Mouse (Mus musculus) yolk sac, embryonic 10.5 days (tissue): ENCODE data around the gene Vipr1.

Experiments used
- DNase-seq: peaks from one replicate; pipeline ENCODE4 v3.0.0-alpha.2; 2017; ENCODE audit warnings: low spot score

The Vipr1 gene

GRCm38 (mm10) chr9:121677476-121677875 is 35.0 kb downstream of the Vipr1 start:
- DNase-seq: no peak

- DNase-seq: no peak
Measured at GRCm38 (mm10) chr9:121679549-121679948, 37.0 kb downstream of the Vipr1 start.

DNA sequence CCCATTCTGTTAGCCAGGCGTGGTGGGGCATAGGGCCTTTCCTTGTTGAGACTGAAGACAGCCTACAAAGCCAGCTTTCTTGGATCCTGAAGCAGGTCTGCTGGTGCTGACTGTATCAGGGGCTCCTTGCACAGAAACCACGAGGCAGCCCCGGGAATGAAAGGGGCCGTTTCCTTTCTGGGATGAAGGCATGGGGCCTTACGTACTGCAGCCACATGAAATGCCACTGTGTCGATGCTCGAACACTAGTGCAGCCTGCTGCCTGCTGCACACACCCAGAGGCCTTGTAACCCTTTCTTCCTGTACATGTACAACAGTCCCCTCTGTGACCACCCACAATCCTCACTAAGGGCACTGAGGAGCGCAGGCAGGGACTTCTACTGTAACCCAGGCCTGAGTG is 38.7 kb downstream of the Vipr1 start:
- DNase-seq: no peak

GRCm38 (mm10) chr9:121682037-121682680 is 39.6 kb downstream of the Vipr1 start:
- DNase-seq: no peak

- DNase-seq: no peak
Measured at GRCm38 (mm10) chr9:121684702-121685101, 42.2 kb downstream of the Vipr1 start.

DNA sequence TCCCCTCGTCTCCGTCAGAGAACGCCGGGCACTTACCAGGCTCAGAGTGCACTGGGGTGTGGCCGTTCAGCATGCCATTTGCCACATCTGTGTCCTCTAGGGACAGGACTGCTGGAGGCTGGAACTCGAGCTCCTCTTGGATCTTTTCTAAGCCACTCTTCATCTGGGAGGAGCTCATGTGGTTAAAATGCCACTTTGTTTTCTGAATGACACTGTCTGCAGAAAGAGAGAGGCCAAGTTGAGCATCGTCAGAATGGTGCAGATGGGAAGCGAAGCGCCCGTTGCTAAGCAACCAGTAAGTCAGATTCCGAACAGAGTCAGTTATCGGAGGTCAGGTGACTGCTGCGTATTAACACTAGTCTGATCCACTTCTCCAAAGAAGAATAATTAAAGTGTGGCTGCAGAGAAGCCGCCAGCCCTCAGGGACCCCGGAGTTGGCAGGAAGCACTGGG is 47.7 kb downstream of the Vipr1 start:
- no peak for DNase-seq

GRCm38 (mm10) chr9:121690734-121691133 is 48.2 kb downstream of the Vipr1 start:
- DNase-seq: no peak

- DNase-seq: peak; percentile 23
Measured at GRCm38 (mm10) chr9:121694736-121695135, 52.2 kb downstream of the Vipr1 start.

DNA sequence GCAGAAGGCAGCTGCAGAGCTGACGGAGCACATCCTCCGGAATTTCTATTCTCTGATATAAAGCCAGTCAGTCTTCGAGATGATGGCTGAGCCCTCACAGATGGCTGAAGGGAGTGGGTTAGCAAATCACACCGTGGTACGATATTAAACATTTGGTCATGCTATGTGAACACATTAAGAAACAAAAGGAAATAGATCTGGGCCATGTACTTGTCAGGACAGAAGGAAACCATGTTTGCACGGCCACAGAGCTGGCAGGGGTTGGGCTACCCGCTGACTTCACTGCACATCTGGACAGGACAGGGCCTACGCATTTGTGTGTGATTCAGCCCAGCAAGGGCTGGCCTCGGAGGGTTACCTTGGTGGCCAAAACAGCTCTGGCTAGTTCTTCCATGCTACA is 54.1 kb downstream of the Vipr1 start:
- no peak for DNase-seq

- DNase-seq: no peak
Measured at GRCm38 (mm10) chr9:121697150-121698049, 54.9 kb downstream of the Vipr1 start.

GRCm38 (mm10) chr9:121704261-121704645 is 61.7 kb downstream of the Vipr1 start:
- DNase-seq: no peak

GRCm38 (mm10) chr9:121704646-121705625 is 62.4 kb downstream of the Vipr1 start, which contains the start of gene Sec22c:
TSS of gene Sec22c (minus strand) at chr9:121705490.
- peak; percentile 95 for DNase-seq

DNA sequence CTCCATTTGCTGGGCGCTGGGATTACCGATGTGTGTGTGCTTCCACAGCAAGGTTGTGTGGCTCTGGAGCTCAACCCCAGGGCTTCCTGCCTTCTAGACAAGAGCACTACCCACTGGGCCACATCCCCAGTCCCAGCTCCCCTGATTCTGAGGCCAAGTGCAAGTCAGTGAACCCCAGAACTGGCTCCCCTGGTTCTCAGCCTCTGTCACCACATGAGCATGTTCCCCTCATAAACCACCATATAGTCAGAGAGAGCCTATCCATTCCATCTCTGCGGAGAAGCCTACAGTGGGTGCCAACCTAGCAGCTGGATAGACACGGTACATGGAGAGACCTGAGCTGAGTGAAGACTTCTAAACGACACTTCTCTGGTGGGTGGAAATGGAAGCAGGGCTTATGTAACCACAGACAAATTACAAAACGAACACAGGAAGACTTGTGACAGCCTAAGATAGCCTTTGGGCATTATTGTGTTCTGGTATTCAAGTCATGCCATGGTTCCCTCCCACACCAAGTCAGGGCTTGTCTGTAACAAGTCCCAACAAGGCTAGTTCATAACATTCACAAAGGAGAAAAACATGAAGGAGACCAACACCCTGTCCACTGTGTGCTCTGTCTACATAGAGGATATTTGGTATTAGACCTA is 63.6 kb downstream of the Vipr1 start:
- no peak for DNase-seq

- no peak for DNase-seq
Measured at GRCm38 (mm10) chr9:121707801-121708200, 65.3 kb downstream of the Vipr1 start.

DNA sequence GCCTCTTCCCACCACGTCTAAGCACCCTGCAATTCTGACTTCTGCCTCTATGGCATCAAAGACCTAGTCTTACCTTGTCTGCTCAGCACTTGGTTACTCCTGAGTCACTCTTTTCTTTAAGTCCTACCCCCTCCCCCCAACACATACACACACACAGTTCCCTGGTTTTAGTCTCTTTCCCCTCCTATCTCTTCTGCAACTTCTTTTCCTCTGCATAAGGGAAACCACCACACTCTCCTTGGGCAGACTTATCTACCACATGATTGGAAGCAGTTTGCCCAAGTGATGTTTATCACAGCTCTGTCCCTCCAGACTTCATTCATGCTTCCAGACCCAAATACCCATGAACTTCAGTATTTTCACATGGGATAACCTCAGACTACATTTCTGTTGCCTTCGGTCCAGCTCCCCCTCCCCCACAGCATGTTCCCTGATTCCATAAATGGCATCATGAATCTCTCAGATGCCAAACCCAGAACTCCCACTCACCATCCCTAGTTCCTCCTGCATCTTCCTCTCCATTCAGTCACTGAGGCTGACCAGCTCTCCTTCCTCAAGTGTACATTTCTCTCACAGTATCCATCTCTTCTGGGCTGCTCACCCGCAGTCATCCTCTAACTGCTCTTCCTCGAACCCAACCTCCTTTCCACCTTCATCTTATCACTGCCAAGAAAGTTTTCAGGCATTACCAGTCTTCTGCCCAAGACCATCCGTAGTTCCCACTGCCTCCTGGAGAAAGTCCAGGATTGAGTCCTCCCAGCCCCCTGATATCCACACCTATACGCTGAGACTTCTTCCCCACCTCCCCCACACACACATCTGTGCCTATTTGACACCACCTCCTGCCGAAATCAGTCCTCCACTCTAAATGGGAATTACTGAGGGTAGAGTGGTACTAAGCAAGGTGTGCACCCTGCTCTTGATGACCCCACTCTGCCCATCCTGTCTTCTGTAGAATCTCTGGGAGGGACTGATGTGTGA is 66.3 kb downstream of the Vipr1 start:
- DNase-seq: no peak

DNA sequence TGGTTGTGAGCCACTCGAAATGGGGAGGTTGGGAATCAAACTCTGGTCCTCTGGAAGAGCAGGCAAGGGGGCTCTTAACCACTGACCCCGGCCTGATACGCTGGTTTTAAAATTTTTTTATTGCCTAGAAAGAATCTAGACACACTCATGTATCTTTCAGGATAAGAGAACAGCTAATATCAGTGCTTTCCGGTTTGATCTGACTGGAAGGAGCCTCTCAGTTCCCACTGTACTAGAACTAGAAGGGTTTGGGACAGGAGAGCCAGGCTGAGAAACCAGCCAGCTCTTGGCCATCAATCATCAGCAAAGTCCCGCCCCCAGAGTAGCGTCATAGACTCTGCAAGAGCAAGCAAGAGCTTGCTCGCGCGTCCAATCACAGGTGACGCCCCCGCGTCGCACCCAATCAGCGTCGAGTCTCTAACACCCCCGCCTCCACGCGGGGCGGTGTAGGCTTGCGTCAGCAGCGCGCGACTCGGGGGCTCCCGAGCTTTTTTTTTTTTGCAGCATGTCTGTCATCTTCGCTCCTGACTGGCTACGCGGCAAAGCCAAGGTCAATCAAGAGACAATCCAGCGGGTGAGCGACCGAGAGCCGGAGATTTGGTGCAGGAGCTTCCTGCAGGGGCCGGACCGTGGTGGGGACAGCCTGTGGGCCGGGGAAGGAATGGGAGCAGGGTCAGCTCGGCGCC is 67.5 kb downstream of the Vipr1 start, which contains the start of gene Ss18l2:
Ss18l2 (plus strand) TSS at position 432 of the 686 bp plus-strand sequence.
- peak; percentile 97 for DNase-seq

DNA sequence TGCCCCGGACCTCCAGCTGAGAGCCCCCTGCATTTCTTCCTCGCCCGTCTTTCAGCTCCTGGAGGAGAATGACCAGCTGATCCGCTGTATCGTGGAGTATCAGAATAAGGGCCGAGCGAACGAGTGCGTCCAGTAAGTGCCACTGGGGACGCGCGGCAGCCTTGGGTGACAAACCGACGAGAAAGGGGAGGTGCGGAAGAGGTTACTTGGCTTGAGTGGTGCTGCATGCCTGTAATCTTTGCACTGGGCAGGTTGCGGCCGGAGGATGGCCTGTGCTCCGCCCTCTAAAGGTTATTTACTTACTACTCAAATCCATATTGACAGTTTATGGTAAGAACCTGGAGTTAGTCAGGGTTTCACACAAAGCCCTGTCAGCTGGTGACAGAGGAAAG is 68.1 kb downstream of the Vipr1 start:
- no peak for DNase-seq

DNA sequence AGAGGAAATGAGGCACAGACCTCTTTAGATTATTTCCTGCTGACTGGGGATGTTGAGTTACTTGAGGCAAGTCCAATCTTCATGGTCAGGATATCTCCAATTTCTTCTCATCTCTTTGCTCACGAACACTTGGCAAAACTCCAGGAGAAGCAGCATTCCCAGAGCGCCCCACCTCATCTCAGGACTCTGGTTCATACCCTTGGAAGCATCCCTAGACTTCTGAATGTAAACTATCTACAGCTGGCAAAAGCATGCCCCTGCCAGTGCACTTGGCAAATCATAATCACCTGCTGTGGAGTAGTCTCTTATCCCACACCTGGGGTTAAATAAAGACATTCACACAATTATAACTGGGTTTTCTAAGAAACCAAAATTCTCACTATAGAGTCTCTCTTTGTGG is 74.5 kb downstream of the Vipr1 start:
- no peak for DNase-seq

DNA sequence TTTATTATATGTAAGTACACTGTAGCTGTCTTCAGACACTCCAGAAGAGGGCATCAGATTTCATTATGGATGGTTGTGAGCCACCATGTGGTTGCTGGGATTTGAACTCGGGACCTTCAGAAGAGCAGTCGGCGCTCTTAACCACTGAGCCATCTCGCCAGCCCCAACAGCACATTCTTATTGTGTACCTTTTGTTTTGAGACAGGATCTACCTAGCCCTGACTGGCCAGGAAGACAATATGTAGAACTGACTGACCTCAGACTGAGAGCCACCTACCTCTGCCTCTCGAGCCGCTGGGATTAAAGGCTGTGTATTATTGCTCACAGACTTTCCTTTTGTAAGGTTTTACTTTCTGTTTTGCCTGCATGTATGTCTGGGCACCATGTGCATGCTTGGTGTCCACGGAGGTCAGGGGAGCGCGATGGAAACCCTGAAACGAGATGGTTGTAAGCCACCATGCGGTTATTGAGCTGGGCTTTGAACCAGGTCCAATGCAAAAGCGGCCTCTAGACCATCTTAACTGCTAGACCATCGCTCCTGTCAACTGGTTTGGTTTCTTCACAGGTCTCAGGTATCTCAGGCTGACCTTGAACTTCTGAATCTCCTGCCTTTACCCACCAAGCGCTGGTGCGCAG is 75.7 kb downstream of the Vipr1 start:
- DNase-seq: no peak
